Mouse (Mus musculus): ENCODE data around the gene Wdr93. TPM values are rescaled to one million over a fixed set of nuclear protein-coding genes. Genes with fewer than 3 reads are reported as not detected.
"Not testable (repeated sequence)": the region's sequence is repeated elsewhere in the genome, so short reads cannot be mapped to it uniquely, and the experiment has no call there.

Wdr93 gene
- polyA plus RNA-seq, 1 experiment from 2014 or later: 0.11 TPM

DNA sequence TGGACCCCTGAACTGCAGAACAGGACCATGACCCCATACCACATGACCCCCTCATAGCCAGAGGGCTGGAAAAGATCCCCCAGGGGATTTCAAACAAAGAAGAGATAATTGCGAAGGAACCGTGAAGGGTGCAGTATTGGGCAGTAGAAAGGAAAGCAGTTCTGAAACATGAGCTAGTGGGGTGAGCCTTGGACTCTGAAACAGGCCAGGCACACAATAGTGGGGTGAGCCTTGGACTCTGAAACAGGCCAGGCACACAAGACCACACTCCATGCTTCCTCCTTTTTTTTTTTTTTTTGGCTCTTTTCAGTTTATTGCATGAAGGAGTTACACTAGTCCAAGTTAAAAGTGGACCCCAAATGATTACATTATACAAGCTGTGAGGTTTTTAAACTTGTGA is 46.8 kb downstream of the Wdr93 start:
- not testable (repeated sequence) for H3K4me3 ChIP-seq; H3K36me3 ChIP-seq; H3K9me3 ChIP-seq; H3K9ac ChIP-seq; H3K4me2 ChIP-seq (replicated peaks); ATAC-seq (ENCODE audit: low FRiP score, low read depth); H3K27ac ChIP-seq
- Histone ChIP-seq H3K27me3 (peaks cover 70% of the 10 kb centered on the region), H3K4me1 (peaks cover 22% of the 10 kb centered on the region)
- WGBS: 14% methylated on average over 2 of the region's 2 CpGs

DNA sequence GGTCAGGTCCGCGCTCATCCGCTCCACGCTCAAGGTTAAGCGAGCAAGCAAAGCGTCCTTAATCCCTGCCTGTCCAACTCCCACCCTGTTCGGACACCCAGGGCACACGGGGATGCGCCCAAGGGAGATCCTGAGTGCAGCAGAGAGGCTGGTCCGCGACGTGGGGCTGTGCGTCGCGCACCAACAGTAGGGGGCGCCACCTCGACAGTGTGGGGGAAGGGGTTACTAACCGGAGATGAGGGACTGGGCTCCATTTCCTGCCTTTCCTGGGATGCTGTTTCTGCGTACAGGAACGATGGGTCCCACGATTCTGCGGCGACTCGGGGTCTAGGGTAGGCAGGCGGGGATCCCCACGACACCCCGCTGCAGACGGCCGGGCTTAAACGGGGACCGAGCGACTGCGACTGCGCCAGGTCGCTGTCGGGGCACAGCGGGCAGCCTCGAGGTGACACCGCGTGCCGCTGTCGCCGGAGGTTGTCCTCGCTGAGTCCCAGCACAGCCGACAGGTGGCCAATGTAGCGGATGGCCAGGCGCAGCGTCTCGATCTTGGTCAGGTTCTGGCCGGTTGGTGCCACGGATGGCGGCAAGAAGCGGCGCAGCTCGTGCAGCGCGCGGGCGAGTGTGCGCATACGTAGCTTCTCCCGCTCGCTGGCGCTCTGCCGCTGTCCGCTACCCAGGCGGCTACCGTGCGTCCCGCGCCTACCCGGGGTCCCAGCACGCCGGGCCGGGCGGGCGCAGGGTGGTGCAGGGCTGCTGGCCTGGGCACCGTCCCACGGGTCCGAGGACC is 49.9 kb downstream of the Wdr93 start:
- H3K9ac ChIP-seq: peak overlapping the region; percentile 65
- H3K9me3 ChIP-seq: no peaks in the 10 kb centered on the region
- peak overlapping the region; percentile 88 for H3K4me2 ChIP-seq (replicated peaks)
- peak overlapping the region; percentile 53 for H3K4me3 ChIP-seq
- H3K27ac ChIP-seq: no peak overlapping the region
- peaks cover 84% of the 10 kb centered on the region for H3K27me3 ChIP-seq
- no peak; the same call in 1 of the 2 replicates for ATAC-seq (ENCODE audit: low FRiP score, low read depth)
- 2% methylated on average over 76 of the region's 80 CpGs for WGBS
- H3K36me3 ChIP-seq: no peaks in the 10 kb centered on the region
- peaks cover 24% of the 10 kb centered on the region for H3K4me1 ChIP-seq

DNA sequence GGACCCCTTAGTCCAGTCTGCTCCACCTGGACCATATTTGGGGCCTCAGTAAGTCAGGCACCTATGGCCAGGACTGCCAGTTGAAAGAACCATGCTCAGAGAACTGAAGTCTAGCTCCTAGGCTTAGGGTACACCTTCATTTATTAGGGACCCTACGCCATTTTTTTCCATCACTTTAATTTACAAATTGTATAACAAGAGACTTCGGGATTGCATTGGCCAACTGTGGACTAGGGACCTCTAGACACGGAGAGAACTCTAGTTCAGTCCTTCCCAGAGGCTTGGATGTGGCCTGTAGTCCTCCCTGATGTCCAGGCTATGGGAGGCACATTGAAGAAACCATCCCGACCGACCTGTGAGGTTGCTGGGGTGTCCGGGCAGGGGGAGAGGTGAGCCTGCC is 50.7 kb downstream of the Wdr93 start, which contains the start of gene Mesp1:
TSS of gene Mesp1 (minus strand) at position 101 of the 400 bp plus-strand sequence.
- no peak for ATAC-seq (ENCODE audit: low FRiP score, low read depth)

DNA sequence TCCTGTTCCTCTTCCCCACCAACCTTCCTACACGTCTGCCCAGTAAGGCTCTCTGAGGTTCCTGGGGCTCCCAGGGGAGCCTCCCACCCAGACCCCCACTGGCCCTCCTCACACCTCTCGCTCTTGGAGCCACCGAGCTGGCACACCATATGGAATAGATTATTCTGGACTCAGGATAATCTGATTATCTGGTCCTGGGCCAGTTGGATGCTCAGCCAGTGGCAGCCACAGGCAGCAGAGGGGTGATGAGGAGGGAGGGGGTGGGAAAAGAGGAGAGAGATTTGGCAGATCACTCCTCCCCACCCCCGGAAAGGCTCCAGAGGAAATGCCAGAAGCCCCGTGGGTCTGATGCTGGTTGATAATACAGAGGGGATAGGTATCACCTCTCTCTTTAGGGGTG is 55.6 kb downstream of the Wdr93 start:
- Histone ChIP-seq H3K9ac (no peak overlapping the region; the same call in 1 of the 2 replicates), H3K36me3 (no peaks in the 10 kb centered on the region), H3K4me2 (replicated peaks) (no peak overlapping the region), H3K9me3 (no peaks in the 10 kb centered on the region), H3K27me3 (peaks cover 34% of the 10 kb centered on the region), H3K4me3 (no peak overlapping the region), H3K27ac (no peak overlapping the region), H3K4me1 (0 out of 2 replicates have a peak, but pooled peaks cover 4% of the 10 kb centered on the region)
- 19% methylated on average over 5 of the region's 5 CpGs for WGBS
- ATAC-seq (ENCODE audit: low FRiP score, low read depth): no peak

More for the DNA sequence above, 50.7 kb downstream of the Wdr93 start, which contains the start of gene Mesp1:
- peak within 1 kb of the TSS; percentile 65 for H3K9ac ChIP-seq
- peaks cover 78% of the 10 kb centered on the region for H3K27me3 ChIP-seq
- 72% methylated on average over 6 of the region's 6 CpGs for WGBS
- H3K27ac ChIP-seq: no peak within 1 kb of the TSS
- H3K4me2 ChIP-seq (replicated peaks): peak within 1 kb of the TSS; percentile 88
- no peaks in the 10 kb centered on the region for H3K36me3 ChIP-seq
- peaks cover 25% of the 10 kb centered on the region for H3K4me1 ChIP-seq
- peak within 1 kb of the TSS; percentile 53 for H3K4me3 ChIP-seq
- H3K9me3 ChIP-seq: no peaks in the 10 kb centered on the region

DNA sequence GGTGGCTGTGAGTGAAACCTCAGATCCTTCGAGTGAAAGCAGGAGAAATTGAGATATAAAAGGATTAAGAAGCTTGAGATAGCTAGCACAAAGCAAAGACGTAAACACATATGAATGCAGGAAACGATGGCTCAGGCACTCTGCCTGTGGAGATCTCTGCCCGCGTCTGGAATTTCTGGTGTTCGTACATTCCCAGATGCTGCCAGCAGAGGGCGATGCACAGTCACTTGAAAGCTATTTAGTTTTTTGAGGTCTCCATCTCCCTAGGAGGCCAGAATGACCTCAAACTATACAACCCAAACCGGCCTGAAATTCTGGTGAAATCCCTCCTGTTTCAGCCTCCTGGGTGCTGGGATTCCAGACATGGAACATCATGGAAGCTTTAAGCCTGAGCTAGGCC is 56.1 kb downstream of the Wdr93 start:
- Histone ChIP-seq H3K4me3 (no peak overlapping the region), H3K27ac (no peak overlapping the region), H3K36me3 (no peaks in the 10 kb centered on the region), H3K9me3 (no peaks in the 10 kb centered on the region), H3K4me1 (peaks cover 8% of the 10 kb centered on the region; the same call in 1 of the 2 replicates), H3K27me3 (peaks cover 30% of the 10 kb centered on the region), H3K4me2 (replicated peaks) (no peak overlapping the region), H3K9ac (no peak overlapping the region; the same call in 1 of the 2 replicates)
- no peak for ATAC-seq (ENCODE audit: low FRiP score, low read depth)
- 2% methylated on average over 8 of the region's 8 CpGs for WGBS

DNA sequence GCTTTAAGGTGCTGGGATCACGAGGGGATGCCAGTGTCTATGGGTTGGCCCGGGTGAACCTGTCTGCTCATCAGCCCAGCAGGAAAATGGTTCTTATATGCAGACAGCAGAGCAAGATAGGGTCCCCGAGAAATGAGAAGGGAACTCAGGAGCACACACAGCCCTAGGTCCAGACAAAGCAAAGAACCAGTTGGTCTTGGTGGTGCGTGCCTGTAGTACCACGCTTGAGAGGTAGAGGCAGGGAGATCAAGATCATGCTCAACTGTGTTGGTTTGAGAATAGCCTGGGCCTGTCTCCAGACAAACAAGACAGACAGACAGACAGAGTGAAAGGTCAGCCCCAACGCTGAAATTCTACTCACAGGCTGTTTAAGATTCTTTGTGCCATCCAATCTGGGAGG is 56.5 kb downstream of the Wdr93 start:
- Histone ChIP-seq H3K27ac (no peak overlapping the region), H3K4me2 (replicated peaks) (no peak overlapping the region), H3K9me3 (no peaks in the 10 kb centered on the region), H3K9ac (no peak overlapping the region), H3K4me1 (peaks cover 9% of the 10 kb centered on the region; the same call in 1 of the 2 replicates), H3K36me3 (no peaks in the 10 kb centered on the region), H3K27me3 (peaks cover 25% of the 10 kb centered on the region), H3K4me3 (no peak overlapping the region)
- WGBS: 69% methylated on average over 6 of the region's 6 CpGs
- no peak for ATAC-seq (ENCODE audit: low FRiP score, low read depth)

DNA sequence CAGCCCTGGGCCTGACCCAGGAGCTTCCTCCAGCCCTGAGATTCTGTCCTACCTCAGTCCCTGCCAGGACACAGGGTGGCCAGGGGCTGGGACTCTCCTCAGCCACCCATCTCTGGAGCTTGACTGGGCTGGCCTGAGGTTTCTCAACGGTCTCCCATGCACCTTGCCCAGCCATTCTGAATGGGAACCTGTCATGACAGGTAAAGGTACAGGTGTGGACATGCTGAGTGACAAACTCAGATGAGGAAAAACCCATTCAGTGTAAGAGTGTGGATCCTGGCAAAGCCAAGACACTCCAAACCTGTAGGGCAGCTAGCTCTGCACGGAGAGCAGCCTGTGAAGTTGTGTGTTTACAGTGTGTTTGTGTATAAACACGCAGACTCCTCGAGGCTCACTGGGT is 57.4 kb downstream of the Wdr93 start:
- Histone ChIP-seq H3K4me2 (replicated peaks) (no peak overlapping the region), H3K9ac (no peak overlapping the region), H3K27ac (no peak overlapping the region), H3K4me3 (no peak overlapping the region), H3K4me1 (peaks cover 9% of the 10 kb centered on the region; the same call in 1 of the 2 replicates), H3K27me3 (peaks cover 17% of the 10 kb centered on the region), H3K36me3 (no peaks in the 10 kb centered on the region), H3K9me3 (no peaks in the 10 kb centered on the region)
- ATAC-seq (ENCODE audit: low FRiP score, low read depth): no peak
- WGBS: 78% methylated on average over 4 of the region's 4 CpGs

DNA sequence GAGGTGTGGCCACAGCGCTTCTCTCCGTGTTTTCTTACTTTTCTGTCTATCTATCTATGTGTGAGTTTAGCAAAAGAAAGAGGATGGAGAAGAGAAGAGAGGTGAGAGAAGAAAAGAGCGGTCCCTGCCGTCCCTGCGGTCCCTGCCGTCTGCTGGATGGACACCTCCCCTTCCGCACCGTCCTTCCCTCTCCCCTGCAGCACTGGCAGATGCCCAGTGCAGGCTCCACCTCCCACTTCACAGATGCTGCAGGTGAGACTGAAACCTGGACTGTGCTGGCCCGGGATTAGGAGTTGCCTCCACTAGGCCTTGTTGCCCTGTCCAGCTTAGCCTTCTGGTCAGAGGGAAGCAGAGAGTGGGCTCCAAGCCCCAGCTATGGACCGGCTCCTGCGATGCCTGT is 58.4 kb downstream of the Wdr93 start:
- H3K27me3 ChIP-seq: peaks cover 8% of the 10 kb centered on the region; the same call in 1 of the 2 replicates
- no peak overlapping the region for H3K4me3 ChIP-seq
- no peak overlapping the region for H3K27ac ChIP-seq
- H3K4me1 ChIP-seq: peaks cover 9% of the 10 kb centered on the region; the same call in 1 of the 2 replicates
- no peak for ATAC-seq (ENCODE audit: low FRiP score, low read depth)
- H3K9me3 ChIP-seq: no peaks in the 10 kb centered on the region
- no peaks in the 10 kb centered on the region for H3K36me3 ChIP-seq
- H3K4me2 ChIP-seq (replicated peaks): no peak overlapping the region
- no peak overlapping the region for H3K9ac ChIP-seq
- WGBS: 64% methylated on average over 11 of the region's 11 CpGs

DNA sequence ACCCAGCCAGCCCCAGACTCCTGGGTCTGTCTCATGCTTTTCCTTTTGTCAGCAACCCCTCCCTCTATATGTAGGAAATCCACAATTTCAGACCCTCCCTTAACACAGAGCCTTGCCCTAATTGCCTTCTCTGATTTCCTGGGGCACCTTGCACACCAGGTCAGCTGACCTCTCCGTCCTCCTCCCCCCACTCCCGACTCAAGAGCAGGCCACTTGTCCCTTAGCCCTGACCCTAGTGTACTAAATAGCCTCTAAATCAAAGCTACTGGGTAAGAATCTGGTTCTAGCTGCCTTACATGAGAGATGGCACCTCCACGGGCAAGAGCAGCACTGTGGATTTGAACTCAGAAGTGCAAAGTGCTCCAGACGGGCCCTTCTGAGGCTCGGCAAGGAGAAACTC is 59.1 kb downstream of the Wdr93 start:
- no peak for ATAC-seq (ENCODE audit: low FRiP score, low read depth)
- no peak overlapping the region for H3K4me3 ChIP-seq
- H3K9me3 ChIP-seq: no peaks in the 10 kb centered on the region
- H3K27ac ChIP-seq: no peak overlapping the region
- H3K9ac ChIP-seq: no peak overlapping the region
- H3K36me3 ChIP-seq: no peaks in the 10 kb centered on the region
- H3K27me3 ChIP-seq: peaks cover 8% of the 10 kb centered on the region; the same call in 1 of the 2 replicates
- H3K4me2 ChIP-seq (replicated peaks): no peak overlapping the region
- H3K4me1 ChIP-seq: peaks cover 9% of the 10 kb centered on the region; the same call in 1 of the 2 replicates
- 41% methylated on average over 5 of the region's 5 CpGs for WGBS

DNA sequence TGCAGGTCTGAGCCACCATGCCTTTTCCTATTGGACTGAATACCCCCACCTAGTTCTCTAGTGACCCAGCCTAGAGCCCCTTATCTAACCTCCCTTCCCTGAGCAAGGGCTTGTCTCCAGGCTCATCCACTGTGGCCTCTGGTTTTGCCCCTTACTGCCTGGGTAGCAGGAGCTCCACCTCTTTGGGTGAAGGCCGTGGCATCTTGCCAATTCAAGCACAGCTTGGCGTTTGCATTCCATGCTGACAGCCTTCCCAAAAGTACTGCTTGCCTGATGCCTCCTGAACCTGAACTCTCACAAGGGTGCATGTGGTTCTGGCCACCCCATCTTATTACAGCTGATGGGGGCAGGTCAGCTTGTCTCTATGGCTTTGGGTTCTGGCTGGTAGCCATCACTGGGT is 60.9 kb downstream of the Wdr93 start:
- Histone ChIP-seq H3K27ac (no peak overlapping the region), H3K27me3 (no peaks in the 10 kb centered on the region), H3K4me1 (peaks cover 4% of the 10 kb centered on the region; the same call in 1 of the 2 replicates), H3K4me2 (replicated peaks) (no peak overlapping the region), H3K9ac (no peak overlapping the region), H3K36me3 (no peaks in the 10 kb centered on the region), H3K9me3 (no peaks in the 10 kb centered on the region), H3K4me3 (no peak overlapping the region)
- WGBS: 54% methylated on average over 2 of the region's 2 CpGs
- ATAC-seq (ENCODE audit: low FRiP score, low read depth): no peak

DNA sequence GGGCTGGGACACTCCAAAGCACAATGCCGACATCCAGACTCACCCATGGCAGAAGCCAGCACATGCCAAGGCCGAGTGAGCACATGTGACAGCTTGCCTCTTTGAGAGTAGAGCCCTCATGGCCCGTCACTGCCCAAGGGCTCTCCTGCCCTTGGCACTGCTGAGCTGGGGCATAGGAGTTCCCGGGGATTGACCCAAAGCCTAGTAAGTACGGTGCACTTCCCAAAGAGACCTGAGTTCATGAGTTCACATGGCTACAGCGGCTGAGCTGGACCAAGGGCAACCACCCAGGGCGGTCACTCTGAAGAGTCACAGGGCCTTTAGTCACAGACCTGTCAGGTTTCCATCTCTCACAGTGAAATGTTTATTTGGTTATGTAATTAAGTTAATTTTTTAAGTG is 65.6 kb downstream of the Wdr93 start:
- Histone ChIP-seq H3K27me3 (peaks cover 32% of the 10 kb centered on the region), H3K36me3 (no peaks in the 10 kb centered on the region), H3K4me2 (replicated peaks) (no peak overlapping the region), H3K9ac (no peak overlapping the region), H3K27ac (no peak overlapping the region), H3K4me3 (no peak overlapping the region), H3K4me1 (peaks cover 9% of the 10 kb centered on the region), H3K9me3 (no peaks in the 10 kb centered on the region)
- no peak for ATAC-seq (ENCODE audit: low FRiP score, low read depth)
- 84% methylated on average over 7 of the region's 7 CpGs for WGBS

DNA sequence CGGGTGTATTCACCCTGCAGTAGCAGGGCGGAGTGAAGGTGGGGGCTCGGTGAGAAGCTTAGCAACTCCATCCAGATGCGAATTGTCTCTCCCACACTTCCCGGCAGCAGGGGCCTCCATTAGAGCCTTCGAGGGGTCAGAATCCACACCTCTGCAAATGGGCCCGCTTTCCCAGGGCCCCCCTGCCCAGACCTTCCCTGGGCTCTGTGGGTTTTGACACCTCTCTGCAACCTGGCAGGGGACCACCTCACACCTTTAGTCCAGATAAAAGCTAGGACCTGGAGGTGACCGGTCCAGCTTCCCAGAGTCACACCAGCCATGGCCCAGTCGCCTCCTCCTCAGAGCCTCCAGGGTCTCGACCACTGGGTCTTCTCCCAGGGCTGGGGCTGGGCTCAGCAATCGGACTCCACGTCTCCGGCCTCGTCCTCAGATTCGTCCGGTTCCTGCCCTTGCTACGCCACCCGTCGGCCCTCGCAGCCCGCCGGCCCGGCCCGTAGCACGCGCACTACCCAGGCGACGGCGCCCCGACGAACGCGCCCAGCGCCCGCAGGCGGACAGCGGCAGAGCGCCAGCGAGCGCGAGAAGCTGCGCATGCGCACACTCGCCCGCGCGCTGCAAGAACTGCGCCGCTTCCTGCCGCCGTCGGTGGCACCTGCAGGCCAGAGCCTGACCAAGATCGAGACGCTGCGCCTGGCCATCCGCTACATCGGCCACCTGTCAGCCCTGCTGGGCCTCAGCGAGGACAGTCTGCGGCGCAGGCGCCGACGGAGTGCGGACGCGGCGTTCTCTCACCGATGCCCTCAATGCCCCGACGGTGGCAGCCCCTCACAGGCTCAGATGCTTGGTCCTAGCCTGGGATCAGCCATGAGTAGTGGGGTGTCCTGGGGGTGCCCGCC is 67.9 kb downstream of the Wdr93 start, which contains the start of gene Mesp2:
TSS of gene Mesp2 (plus strand) at position 117 of the 896 bp plus-strand sequence.
- no peaks in the 10 kb centered on the region for H3K9me3 ChIP-seq
- peak within 1 kb of the TSS; percentile 43 for H3K4me3 ChIP-seq
- H3K36me3 ChIP-seq: no peaks in the 10 kb centered on the region
- WGBS: 9% methylated on average over 71 of the region's 71 CpGs
- H3K9ac ChIP-seq: peak within 1 kb of the TSS; percentile 61
- 0 out of 2 replicates have a peak, but pooled peaks have one; percentile 44 for ATAC-seq (ENCODE audit: low FRiP score, low read depth)
- H3K27ac ChIP-seq: no peak within 1 kb of the TSS
- peaks cover 32% of the 10 kb centered on the region for H3K27me3 ChIP-seq
- H3K4me2 ChIP-seq (replicated peaks): peak within 1 kb of the TSS; percentile 73
- H3K4me1 ChIP-seq: peaks cover 4% of the 10 kb centered on the region
